Mouse (Mus musculus): ENCODE results near the gene Gm10338.
"Not testable (repeated sequence)": the region's sequence is repeated elsewhere in the genome, so short reads cannot be mapped to it uniquely, and the experiment has no call there.

Gene Gm10338

GRCm38 (mm10) chr14:7595492-7595891, at the start of gene Gm10338:
Gene Gm10338, minus strand, starts transcription at chr14:7595592.
- not testable (repeated sequence) for DNase-seq

DNA sequence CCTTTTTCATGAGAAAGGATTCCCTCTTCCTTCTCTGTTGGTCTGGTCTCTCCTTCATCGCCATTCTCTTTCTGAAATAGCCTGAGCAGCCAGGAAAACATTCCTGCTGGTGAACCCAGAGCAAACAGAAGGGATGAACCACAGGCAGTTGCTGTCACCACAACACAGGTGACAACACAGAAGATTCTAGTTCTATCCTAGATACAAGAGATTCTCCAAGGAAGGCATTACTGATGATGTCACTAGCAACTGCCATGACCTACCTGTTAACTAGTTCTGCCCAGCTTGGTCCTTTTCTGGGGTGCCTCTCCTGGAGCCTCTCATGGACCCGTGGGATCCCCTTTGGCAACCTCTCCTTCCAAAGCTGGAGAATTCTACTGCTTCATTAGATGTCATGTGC, 48.5 kb upstream of the Gm10338 start, which contains the start of gene Gm10128:
Gene Gm10128, minus strand, starts transcription at position 101 of the 400 bp plus-strand sequence.
- not testable (repeated sequence) for DNase-seq

DNA sequence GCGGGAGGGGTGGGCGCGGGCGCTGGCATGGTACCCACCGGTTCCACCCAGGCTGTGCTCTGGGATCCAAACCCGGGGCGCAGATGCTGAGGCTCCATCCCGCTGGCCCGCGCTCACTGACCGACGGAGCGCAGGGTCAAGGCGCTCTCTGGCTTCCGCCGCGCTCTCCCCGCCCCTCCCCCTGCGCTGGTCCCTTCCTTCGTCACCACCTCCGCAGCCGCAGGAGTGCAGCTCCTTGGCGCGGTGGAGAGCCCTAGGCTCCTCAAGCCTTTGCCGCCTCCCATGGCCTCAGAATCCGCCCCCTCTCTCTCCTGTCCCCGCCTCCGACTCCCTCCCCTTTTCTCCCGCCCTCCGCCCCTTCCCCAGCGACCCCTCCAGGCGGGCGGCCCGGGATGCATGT, 27.0 kb downstream of the Gm10338 start, which contains the start of gene Gm3558:
Gene Gm3558, minus strand, starts transcription at position 185 of the 400 bp plus-strand sequence.
- peak; percentile 87 for DNase-seq

- peak; percentile 86 for DNase-seq
These were observed 27.5 kb downstream of the Gm10338 start for GRCm38 (mm10) chr14:7567890-7568289.

DNA sequence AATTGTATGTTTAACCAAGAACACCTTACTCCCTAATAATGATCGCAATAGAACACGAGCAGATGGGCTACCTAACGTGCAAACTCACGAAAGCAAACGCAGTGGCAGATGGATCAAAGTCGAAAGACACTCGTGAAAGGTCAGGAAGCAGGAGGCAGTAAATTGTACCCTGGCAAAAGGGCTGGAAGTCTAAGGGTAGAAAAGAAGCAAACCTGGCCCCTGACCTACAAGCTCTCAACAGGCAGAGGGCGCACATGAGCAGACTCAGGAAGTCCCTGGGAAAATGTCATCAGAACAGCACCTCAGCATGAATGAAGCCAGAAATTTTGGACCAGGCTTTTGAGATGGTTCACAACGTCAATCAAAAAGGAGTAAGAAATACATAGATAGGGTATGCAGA, 28.1 kb downstream of the Gm10338 start:
- peak; percentile 86 for DNase-seq

Data from heart, adult 11 months (tissue).